Mouse (Mus musculus) hindbrain, embryonic 15.5 days (tissue): ENCODE results near the gene Rab3ip. TPM values are rescaled to one million over a fixed set of nuclear protein-coding genes. Genes with fewer than 3 reads are reported as not detected.

ENCODE experiments used
- ATAC-seq: fragments of 200-750 bp; cut with Nextera tagmentation; 2 replicates; pipeline ENCODE4 v1.8.0; 2017; ENCODE audit warnings: low read depth, moderate number of reproducible peaks, moderate TSS enrichment; ENCODE audit not compliant: low FRiP score
- H3K27ac ChIP-seq: fragments of 300-500 bp; sonication (generic); replicated peaks from 2 replicates; pipeline ENCODE4 v1.5.1; 2015; ENCODE audit warnings: mild to moderate bottlenecking, inconsistent platforms
- H3K27me3 ChIP-seq: fragments of 300-500 bp; sonication (generic); 2 replicates; pipeline ENCODE4 v1.6.1; 2015; ENCODE audit warnings: control low read depth, inconsistent platforms
- H3K36me3 ChIP-seq: fragments of 300-500 bp; sonication (generic); 2 replicates; pipeline ENCODE4 v1.6.1; 2015; ENCODE audit warnings: control low read depth, inconsistent platforms
- H3K4me1 ChIP-seq: fragments of 300-500 bp; sonication (generic); replicated peaks from 2 replicates; pipeline ENCODE4 v1.6.1; 2015; ENCODE audit warnings: control low read depth, inconsistent platforms
- H3K4me2 ChIP-seq: fragments of 300-500 bp; sonication (generic); 2 replicates; pipeline ENCODE4 v1.6.1; 2015; ENCODE audit warnings: moderate library complexity, mild to moderate bottlenecking, inconsistent platforms
- H3K4me3 ChIP-seq: fragments of 300-500 bp; sonication (generic); 2 replicates; pipeline ENCODE4 v1.5.1; 2015; ENCODE audit warnings: mild to moderate bottlenecking, inconsistent platforms
- H3K9ac ChIP-seq: fragments of 300-500 bp; sonication (generic); 2 replicates; pipeline ENCODE4 v1.6.1; 2015; ENCODE audit warnings: inconsistent platforms
- H3K9me3 ChIP-seq: fragments of 300-500 bp; sonication (generic); 2 replicates; pipeline ENCODE4 v1.6.1; 2016; ENCODE audit warnings: control low read depth, inconsistent platforms
- WGBS: fragments of 180-500 bp; shearing (Covaris S2); methylation state at CpG from one replicate; pipeline ENCODE4 v1.1.7; 2015; 5-methylcytosine and 5-hydroxymethylcytosine counted together
- polyA plus RNA-seq: library from polyadenylated mRNA; unstranded; fragments of >200 nt; fragmentation: Nextera tagmentation; extraction: Ambion mirVana; gene quantifications from 2 replicates; pipeline ENCODE4 v1.2.1, GENCODE M21; 2015

The Rab3ip gene
- polyA plus RNA-seq, 1 experiment from 2014 or later, result 45.1 TPM

DNA sequence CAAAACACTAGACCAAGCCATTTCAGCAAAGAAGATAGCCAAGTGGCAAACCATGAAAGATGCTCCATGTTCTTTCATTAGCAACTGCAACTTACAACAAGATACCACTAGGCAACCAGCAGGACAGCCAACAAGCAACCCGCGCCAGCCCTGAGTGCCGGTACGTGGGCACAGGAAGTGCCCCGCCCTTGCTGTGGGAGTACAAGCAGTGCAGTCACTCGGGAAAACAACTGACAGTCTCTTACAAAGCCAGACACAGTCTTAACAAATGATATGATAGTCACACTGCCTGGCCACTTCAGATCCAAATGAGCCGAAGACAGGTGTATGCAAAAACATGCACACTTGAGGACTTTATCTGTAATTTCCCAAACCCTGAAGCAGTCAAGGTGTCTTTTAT lies 20.1 kb downstream of the Rab3ip start:
- H3K27me3 ChIP-seq, result no peaks in the 10 kb centered on the region
- ATAC-seq, result no peak
- no peak overlapping the region for H3K4me2 ChIP-seq
- H3K9me3 ChIP-seq, result no peaks in the 10 kb centered on the region
- no peak overlapping the region for H3K4me3 ChIP-seq
- H3K4me1 ChIP-seq, result no peaks in the 10 kb centered on the region
- H3K27ac ChIP-seq, result no peak overlapping the region
- WGBS, result 84% methylated on average over 7 of the region's 7 CpGs
- H3K36me3 ChIP-seq, result peaks cover 24% of the 10 kb centered on the region; the same call in 1 of the 2 replicates
- H3K9ac ChIP-seq, result no peak overlapping the region

DNA sequence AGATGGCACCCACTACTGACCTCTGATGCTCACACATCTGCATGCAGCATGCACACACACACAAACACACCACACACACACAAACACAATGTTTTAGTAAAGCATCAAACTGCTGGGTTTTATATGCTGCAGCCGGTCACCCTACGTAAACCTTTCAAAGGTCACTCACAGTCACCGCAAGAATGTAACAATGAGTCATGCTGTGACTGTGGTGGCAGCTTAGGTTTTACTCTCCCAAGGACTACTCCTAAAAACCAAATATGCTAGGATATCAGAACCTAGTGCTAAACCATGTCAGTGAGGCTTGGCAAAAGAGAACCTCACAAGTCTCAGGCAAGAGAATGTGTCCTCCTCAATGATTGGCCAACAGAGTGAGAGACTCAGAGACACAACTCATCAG lies 21.7 kb downstream of the Rab3ip start:
- no peak overlapping the region for H3K9ac ChIP-seq
- no peak for ATAC-seq
- WGBS, result 88% methylated on average over 3 of the region's 3 CpGs

DNA sequence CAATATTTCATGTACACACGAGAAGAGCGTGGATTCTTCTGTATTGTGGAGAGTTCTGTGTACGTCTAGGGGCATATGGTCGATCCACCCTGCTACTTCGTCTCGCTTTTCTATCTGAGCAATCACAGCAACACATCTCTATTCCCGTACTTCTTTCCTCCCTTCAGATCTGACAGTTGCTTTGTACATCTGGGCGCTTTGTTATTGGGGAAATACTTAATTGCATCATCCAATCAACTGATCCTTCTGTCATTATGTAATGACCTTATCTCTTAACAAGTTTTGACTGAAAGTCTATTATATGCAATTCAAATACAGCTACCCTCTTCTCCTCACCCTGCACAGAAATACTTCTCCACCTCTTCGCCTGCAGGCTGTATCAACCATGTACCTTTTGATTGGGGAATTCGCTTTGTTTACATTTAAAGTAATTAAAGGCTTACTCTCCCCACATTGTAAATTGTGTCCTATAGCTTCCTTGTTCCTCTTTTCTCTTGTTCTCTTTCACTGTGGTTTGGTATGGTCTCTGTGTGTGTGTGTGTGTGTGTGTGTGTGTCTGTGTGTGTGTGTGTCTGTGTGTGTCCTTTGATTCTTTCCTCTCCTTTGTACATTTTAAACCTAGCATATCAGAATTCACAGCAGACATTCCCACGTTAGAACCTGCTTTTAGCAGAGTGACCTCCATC lies 24.0 kb downstream of the Rab3ip start:
- H3K36me3 ChIP-seq, result peaks cover 33% of the 10 kb centered on the region; the same call in 1 of the 2 replicates
- WGBS, result 93% methylated on average over 11 of the region's 11 CpGs

More for the DNA sequence above, 21.7 kb downstream of the Rab3ip start:
- H3K27me3 ChIP-seq, result no peaks in the 10 kb centered on the region
- no peak overlapping the region for H3K4me2 ChIP-seq
- no peak overlapping the region for H3K27ac ChIP-seq
- no peaks in the 10 kb centered on the region for H3K9me3 ChIP-seq
- H3K4me1 ChIP-seq, result no peaks in the 10 kb centered on the region
- peaks cover 30% of the 10 kb centered on the region; the same call in 1 of the 2 replicates for H3K36me3 ChIP-seq
- no peak overlapping the region for H3K4me3 ChIP-seq

DNA sequence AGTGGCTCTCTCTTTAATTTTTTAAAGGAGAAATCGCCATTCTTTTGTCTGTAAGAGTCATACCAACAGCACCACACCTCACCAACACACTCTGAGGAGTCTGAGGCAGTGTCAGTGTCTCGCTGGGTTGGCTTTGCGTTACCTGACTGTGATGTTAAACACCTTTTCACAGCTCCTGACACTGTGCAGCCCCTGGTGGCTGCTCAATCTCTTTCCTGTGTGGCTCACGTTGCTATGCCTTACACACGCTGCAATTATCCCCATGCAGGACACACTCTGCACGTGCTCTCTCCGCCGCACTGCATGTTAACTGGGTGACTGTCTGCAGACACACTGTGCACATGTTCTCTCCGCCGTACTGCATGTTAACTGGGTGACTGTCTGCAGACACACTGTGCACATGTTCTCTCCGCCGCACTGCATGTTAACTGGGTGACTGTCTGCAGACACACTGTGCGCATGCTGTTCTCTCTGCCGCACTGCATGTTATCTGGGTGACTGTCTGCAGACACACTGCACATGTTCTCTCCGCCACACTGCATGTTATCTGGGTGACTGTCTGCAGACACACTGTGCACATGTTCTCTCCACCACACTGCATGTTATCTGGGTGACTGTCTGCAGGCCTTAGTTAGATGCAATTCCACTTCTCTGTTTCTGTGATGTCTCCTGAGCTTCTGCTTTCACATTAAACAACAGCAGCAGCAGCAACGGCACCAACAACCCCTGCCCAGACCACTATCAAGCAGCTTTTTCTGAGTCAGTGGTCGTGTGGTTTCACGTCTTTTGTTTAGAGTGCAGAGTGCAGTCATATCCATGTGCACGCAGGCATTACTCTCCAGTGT lies 26.7 kb downstream of the Rab3ip start:
- H3K4me2 ChIP-seq, result no peak overlapping the region
- H3K27me3 ChIP-seq, result no peaks in the 10 kb centered on the region
- H3K27ac ChIP-seq, result no peak overlapping the region
- H3K9me3 ChIP-seq, result no peaks in the 10 kb centered on the region
- no peak for ATAC-seq
- peaks cover 28% of the 10 kb centered on the region; the same call in 1 of the 2 replicates for H3K36me3 ChIP-seq
- WGBS, result 93% methylated on average over 19 of the region's 19 CpGs
- H3K9ac ChIP-seq, result no peak overlapping the region
- no peaks in the 10 kb centered on the region for H3K4me1 ChIP-seq
- H3K4me3 ChIP-seq, result no peak overlapping the region

More for the DNA sequence above, 24.0 kb downstream of the Rab3ip start:
- Histone ChIP-seq H3K9ac (no peak overlapping the region), H3K4me2 (no peak overlapping the region), H3K9me3 (no peaks in the 10 kb centered on the region), H3K27me3 (no peaks in the 10 kb centered on the region), H3K4me3 (no peak overlapping the region), H3K4me1 (no peaks in the 10 kb centered on the region), H3K27ac (no peak overlapping the region)
- no peak for ATAC-seq

DNA sequence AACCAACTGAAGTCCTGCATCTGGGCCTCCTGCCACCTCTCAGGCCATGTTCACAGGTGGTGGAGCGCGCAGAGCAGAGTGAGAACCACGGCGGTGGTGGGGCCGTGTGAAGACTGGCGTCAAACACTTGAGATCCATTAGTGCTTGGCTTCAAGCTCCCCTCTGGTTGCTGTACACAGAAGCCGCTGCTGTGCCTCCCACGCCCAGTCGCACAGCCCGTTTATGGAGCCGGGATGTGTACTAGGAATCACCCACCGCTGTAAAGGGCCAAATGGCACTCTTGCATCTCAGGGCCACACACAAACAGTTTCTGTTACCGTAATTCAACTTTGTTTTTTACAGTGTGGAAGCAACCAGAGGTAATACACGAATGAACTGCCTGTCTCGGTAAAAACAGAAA lies 28.4 kb downstream of the Rab3ip start:
- H3K9ac ChIP-seq, result no peak overlapping the region
- H3K4me2 ChIP-seq, result no peak overlapping the region
- H3K9me3 ChIP-seq, result no peaks in the 10 kb centered on the region
- no peak overlapping the region for H3K27ac ChIP-seq
- no peaks in the 10 kb centered on the region for H3K27me3 ChIP-seq
- H3K4me3 ChIP-seq, result no peak overlapping the region
- WGBS, result 95% methylated on average over 15 of the region's 15 CpGs
- ATAC-seq, result no peak
- H3K36me3 ChIP-seq, result peaks cover 27% of the 10 kb centered on the region; the same call in 1 of the 2 replicates
- no peaks in the 10 kb centered on the region for H3K4me1 ChIP-seq

DNA sequence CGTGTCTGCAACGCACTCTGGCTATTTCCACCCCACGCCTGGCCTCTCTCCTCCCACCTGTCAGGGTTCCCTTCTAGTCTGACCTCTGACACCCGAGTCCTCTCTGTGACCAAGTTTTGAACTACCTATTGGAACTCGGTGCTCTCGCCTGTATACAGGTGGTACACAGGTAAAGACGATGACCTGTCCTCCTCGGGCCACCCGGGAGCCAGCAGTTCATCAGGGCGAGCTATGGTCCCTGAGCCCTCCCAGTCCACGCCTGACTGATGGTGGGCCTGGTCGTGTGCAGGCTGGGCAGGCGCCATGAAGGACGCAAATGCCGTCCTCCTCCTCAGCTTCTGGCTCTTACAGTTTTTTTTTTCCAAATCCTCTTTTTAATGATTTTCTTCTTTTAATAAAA lies 29.2 kb downstream of the Rab3ip start:
- Histone ChIP-seq H3K4me1 (no peaks in the 10 kb centered on the region), H3K27me3 (no peaks in the 10 kb centered on the region), H3K36me3 (peaks cover 25% of the 10 kb centered on the region; the same call in 1 of the 2 replicates), H3K9me3 (no peaks in the 10 kb centered on the region), H3K27ac (no peak overlapping the region), H3K4me3 (no peak overlapping the region), H3K9ac (no peak overlapping the region), H3K4me2 (no peak overlapping the region)
- 92% methylated on average over 15 of the region's 15 CpGs for WGBS
- no peak for ATAC-seq

DNA sequence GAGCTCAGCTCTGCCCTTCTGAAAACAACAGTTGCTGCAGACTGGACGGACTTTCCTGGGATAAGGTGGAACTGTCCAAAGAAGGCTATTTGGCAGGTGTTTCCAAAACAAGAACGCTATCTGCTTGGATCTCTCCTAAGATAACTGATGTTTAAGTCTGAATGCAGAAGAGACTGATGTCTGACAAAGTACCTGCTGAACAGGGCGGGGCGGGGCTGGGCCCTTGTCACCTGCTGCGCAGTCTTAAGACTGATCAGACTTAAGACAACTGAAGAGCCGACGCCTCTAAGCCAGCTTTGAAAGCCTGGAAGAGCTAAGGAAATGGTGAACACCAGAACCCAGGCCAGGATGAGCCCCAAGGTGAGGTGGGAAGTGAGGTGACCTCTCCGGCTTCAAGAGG lies 29.9 kb downstream of the Rab3ip start:
- Histone ChIP-seq H3K4me3 (no peak overlapping the region), H3K4me1 (no peaks in the 10 kb centered on the region), H3K36me3 (peaks cover 21% of the 10 kb centered on the region; the same call in 1 of the 2 replicates), H3K9me3 (no peaks in the 10 kb centered on the region), H3K4me2 (no peak overlapping the region), H3K27me3 (no peaks in the 10 kb centered on the region), H3K27ac (no peak overlapping the region), H3K9ac (no peak overlapping the region)
- ATAC-seq, result no peak
- 92% methylated on average over 8 of the region's 8 CpGs for WGBS

DNA sequence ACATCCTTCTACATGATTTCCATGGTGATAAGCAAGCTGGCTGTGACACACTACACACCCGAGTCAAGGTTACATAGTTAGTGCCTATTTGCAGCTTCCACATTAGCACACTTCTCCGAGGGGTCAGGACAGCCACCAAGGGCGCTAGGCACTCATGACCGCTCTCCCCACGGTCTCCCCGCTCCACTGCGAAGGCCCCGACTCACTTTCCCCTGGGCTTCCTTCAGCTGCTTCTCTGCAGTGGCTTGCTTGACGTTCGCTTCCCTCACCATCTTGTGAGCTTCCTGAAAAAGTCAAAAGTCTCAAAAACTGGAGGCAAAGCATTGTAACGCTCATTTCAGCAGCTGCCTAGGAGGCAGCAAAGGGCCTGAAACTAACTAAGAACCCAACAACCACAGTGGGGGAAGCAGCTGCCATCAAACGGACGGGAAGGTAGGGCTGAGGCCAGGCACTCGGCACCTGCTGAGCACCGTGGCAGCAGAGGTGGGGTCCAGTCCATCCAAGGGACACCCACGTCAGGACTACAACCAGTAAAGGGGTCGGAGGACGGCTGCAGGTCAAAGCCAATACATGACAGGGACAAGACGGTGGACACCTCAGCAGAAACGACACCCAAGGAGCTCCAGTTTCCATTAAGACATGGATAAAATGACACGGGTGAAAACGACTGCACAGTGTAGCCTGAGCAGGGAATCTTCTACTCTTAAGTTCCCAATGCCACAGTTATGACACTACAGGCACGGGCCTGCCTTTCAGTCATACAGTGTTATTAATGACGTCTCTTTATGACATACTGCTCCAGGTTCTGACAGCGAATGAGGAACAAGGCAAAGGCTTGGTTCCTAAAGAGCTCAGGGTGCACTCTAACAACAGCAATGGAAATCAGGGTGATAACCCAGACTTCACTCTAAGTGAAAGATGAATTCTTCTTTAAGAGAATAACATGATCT lies 30.9 kb downstream of the Rab3ip start:
- H3K9ac ChIP-seq, result no peak overlapping the region
- no peak overlapping the region for H3K27ac ChIP-seq
- no peaks in the 10 kb centered on the region for H3K4me1 ChIP-seq
- H3K4me3 ChIP-seq, result no peak overlapping the region
- H3K36me3 ChIP-seq, result peaks cover 16% of the 10 kb centered on the region; the same call in 1 of the 2 replicates
- no peaks in the 10 kb centered on the region for H3K9me3 ChIP-seq
- 82% methylated on average over 25 of the region's 25 CpGs for WGBS
- H3K4me2 ChIP-seq, result no peak overlapping the region
- no peaks in the 10 kb centered on the region for H3K27me3 ChIP-seq
- ATAC-seq, result no peak

DNA sequence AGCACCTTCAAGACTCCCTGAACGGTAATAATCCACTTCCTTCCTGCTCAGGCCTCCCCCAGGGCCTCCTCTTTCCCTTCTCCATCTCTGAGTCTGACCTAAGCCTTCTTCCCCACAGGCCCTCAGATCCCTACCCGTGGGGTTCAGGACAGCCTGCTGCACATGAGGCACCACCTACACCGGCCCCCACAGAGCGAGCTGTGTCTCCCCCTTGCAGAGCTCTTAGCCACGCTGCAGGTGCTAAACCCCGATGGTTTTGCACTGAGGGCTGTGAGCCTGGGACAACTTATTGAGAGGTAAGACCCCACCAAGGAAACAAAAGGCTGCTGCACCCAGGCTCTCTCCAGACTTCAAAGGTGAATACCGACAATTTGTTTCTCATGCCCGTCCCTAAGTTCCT lies 34.0 kb downstream of the Rab3ip start:
- H3K36me3 ChIP-seq, result peaks cover 15% of the 10 kb centered on the region; the same call in 1 of the 2 replicates
- WGBS, result 84% methylated on average over 8 of the region's 8 CpGs

DNA sequence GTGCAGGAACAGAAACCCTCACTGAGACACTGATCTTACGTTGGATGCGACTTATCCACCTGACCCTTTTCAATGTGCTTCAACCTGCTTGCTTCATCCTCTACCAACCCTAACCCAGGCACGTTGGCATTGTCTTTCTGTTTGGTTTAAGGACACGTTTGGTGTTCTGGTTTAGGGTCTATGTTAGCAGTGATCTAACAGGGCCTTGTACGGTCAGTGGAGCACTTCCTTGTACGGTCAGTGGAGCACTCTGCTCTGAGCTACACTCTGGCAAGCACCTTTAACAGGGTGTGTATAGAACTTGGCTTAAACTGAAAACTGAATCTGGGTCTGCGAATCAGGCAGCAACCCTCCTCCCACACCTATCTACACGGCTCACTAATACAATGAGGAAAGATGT lies 35.3 kb downstream of the Rab3ip start:
- H3K4me3 ChIP-seq, result no peak overlapping the region

More for the DNA sequence above, 34.0 kb downstream of the Rab3ip start:
- H3K27ac ChIP-seq, result no peak overlapping the region
- no peaks in the 10 kb centered on the region for H3K9me3 ChIP-seq
- no peaks in the 10 kb centered on the region for H3K27me3 ChIP-seq
- H3K4me1 ChIP-seq, result no peaks in the 10 kb centered on the region
- ATAC-seq, result no peak
- H3K4me2 ChIP-seq, result no peak overlapping the region
- H3K9ac ChIP-seq, result no peak overlapping the region
- H3K4me3 ChIP-seq, result no peak overlapping the region

DNA sequence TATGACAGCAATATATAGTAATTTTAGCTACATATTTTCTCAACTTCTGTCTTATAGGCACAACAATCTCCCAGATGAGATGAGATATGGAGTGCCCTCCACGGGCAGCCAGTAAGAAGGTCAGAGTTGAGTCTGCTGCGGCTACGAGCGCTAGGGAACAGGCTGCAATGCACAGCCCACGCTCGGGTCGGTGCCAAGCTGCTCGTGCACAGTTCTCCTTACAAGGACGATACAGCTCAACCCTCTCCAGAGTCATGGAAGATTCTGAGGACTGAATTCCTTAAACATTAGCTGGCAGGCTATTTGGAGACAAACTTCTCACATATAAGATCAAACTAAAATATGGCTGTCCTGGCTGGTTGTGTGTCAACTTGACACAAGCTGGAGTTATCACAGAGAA lies 36.0 kb downstream of the Rab3ip start:
- H3K27ac ChIP-seq, result no peak overlapping the region
- no peaks in the 10 kb centered on the region for H3K9me3 ChIP-seq
- H3K4me1 ChIP-seq, result no peaks in the 10 kb centered on the region
- H3K9ac ChIP-seq, result no peak overlapping the region
- WGBS, result 90% methylated on average over 9 of the region's 9 CpGs
- ATAC-seq, result no peak
- H3K4me3 ChIP-seq, result no peak overlapping the region
- no peak overlapping the region for H3K4me2 ChIP-seq
- no peaks in the 10 kb centered on the region for H3K27me3 ChIP-seq
- peaks cover 30% of the 10 kb centered on the region for H3K36me3 ChIP-seq

More for the DNA sequence above, 35.3 kb downstream of the Rab3ip start:
- no peak overlapping the region for H3K4me2 ChIP-seq
- H3K36me3 ChIP-seq, result peaks cover 23% of the 10 kb centered on the region
- H3K9ac ChIP-seq, result no peak overlapping the region
- WGBS, result 95% methylated on average over 8 of the region's 8 CpGs
- no peak overlapping the region for H3K27ac ChIP-seq
- no peaks in the 10 kb centered on the region for H3K9me3 ChIP-seq
- no peak for ATAC-seq
- no peaks in the 10 kb centered on the region for H3K27me3 ChIP-seq
- no peaks in the 10 kb centered on the region for H3K4me1 ChIP-seq
